Mouse (Mus musculus): Measurements from ENCODE around the gene Slu7. TPM values are rescaled to one million over a fixed set of nuclear protein-coding genes. Genes with fewer than 3 reads are reported as not detected.

Slu7 gene
- 2.5 and 4.0 TPM in 2 replicates for polyA plus RNA-seq (2012; rRNA removed)

DNA sequence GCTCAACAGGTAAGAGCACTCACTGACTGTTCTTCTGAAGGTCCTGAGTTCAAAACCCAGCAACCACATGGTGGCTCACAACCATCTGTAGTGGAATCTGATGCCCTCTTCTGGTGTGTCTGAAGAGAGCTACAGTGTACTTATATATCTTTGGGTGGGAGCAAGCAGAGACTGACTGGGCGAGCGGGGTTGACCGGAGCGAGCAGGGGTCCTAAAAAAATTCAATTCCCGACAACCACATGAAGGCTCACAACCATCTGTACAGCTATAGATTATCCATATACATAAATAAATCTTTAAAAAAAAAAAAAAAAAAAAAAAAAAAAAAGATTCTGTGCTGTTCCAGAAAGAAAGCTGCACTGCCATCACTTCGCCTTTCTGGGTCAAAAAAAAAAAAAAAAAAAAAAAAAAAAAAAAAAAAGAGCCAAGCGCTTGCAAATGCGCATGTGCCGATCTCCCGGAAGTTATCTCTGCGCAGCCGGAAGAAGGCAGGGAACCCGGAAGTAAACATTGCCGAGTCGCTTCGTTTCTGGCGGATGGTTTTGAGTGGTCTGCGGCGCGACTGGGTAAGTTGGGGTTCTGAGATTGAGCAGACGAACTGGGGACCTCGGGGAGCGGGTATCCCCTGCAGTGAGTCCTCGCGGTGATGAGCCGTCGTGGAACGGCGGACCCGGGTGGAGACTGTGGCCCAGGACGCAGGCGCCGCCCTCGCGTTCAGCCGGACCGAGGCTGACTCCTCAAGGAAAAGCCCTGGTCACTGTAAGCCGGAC, at the start of gene Slu7:
Gene Slu7, plus strand, starts transcription at position 491 of the 770 bp plus-strand sequence.

DNA sequence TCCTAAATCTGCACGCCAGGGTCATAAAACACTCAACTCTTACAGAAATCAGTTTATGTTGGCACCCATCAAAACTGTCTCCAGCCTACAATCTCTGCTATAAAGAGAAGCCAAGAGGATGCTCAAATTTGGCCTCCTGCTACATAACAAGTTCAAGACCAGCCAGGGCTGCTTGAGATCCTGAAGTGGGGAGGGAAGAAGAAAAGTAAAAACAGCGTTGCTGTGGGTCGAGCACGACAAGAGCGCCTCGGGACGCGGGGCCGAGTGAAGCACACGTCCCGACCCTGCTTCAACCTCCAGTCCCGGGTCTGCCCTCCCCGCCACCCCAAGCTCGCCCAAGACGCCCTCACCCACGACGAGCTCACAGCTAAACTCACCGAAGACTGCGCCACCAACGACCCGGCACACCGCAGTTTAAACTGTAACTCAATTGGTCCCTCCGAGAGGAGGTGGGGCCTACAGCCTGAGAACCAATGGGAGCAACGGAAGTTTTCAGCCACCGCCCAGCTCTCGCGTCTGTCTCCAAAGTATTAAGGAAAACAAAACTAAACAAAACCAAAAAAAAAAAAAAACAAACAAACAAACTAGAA, 7.6 kb upstream of the Slu7 start, which contains the start of gene Pttg1:
Gene Pttg1, minus strand, starts transcription at position 428 of the 590 bp plus-strand sequence.

DNA sequence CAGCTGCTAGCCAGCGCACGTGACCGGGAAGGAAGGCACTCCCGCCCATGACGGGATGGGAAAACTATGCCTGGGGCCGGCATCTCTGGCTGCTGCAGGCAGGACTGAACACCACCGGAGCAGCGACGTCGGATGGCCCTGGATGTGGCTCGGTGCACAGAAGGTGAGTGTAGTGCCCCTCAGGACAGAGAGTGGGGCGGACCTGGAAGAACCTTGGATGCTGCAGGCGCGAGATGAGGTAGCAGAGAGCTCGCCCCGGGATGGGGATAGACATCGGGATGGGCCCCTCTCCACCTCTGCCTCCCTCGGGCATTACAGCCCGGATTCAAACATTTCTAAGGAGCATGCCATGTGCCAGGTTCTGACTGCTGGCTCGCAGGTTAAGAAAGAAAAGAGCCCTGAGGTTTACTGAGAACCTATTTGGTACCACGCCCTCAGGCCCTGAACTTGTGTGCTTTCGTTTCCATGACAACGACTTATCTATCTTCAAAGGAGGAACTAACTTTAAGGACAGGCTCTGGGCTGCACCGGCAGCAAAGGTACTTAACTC, 40.8 kb downstream of the Slu7 start, which contains the start of gene C1qtnf2:
Gene C1qtnf2, plus strand, starts transcription at position 52 of the 550 bp plus-strand sequence.

Other genes with a start within 250 kb of the Slu7 start
- gene Pttg1, start 7.5 kb upstream of the Slu7 start, polyA plus RNA-seq (2012; rRNA removed), result 9.9 and 12.9 TPM in 2 replicates
- gene C1qtnf2, start 40.5 kb downstream of the Slu7 start, polyA plus RNA-seq (2012; rRNA removed), result 10.4 and 16.8 TPM in 2 replicates
- 5.9 and 6.4 TPM in 2 replicates for gene Ccnjl, start 95.0 kb downstream of the Slu7 start, polyA plus RNA-seq (2012; rRNA removed)
- gene 4933415A04Rik, start 153.3 kb downstream of the Slu7 start, polyA plus RNA-seq (2012; rRNA removed), result 0.23 and 0.37 TPM in 2 replicates
- gene Fabp6, start 167.8 kb downstream of the Slu7 start, polyA plus RNA-seq (2012; rRNA removed), result 0.66 and 1.5 TPM in 2 replicates
- gene Pwwp2a, start 248.3 kb downstream of the Slu7 start, polyA plus RNA-seq (2012; rRNA removed), result 12.2 and 13.9 TPM in 2 replicates

Measured in colon, adult 2 months (tissue).